Mouse (Mus musculus) left cerebral cortex, postnatal 4 days (tissue): ENCODE measurements at regions not wholly inside any gene's neighbourhood (a gene's known extent, or its start where the extent isn't known, plus 50 kb on each side); places are given as distances from the start of the nearest gene placed in this dataset.

ENCODE experiments used
- DNase-seq: peaks from one replicate; pipeline ENCODE4 v3.0.0-alpha.2; 2022
- intact Hi-C: fragments of 180-260 bp; cut with DNase I; formaldehyde crosslinking; loops from one replicate; pipeline ENCODE4 v1.15.1; 2025

- DNase-seq: no peak
- intact Hi-C loops: no loop called here
These were observed 151.8 kb downstream of the Cyp26b1 start for GRCm38 (mm10) chr6:84441721-84442480.

- intact Hi-C loops: no loop called here
- no peak for DNase-seq
These were observed 157.0 kb downstream of the Cyp26b1 start for GRCm38 (mm10) chr6:84436716-84437115.

- no peak for DNase-seq
- intact Hi-C loops: no loop called here
These were observed 159.2 kb downstream of the Cyp26b1 start for GRCm38 (mm10) chr6:84434532-84434931.

- intact Hi-C loops: no loop called here
- no peak for DNase-seq
These were observed 162.1 kb downstream of the Cyp26b1 start for GRCm38 (mm10) chr6:84431622-84431955.

GRCm38 (mm10) chr6:84430925-84431621 lies 162.6 kb downstream of the Cyp26b1 start:
- intact Hi-C loops: no loop called here
- DNase-seq: no peak

- intact Hi-C loops: no loop called here
- DNase-seq: no peak
These were observed 163.6 kb downstream of the Cyp26b1 start for GRCm38 (mm10) chr6:84430146-84430545.

- intact Hi-C loops: no loop called here
- DNase-seq: peak; percentile 24
These were observed 164.5 kb downstream of the Cyp26b1 start for GRCm38 (mm10) chr6:84429247-84429646.

- DNase-seq: no peak
- intact Hi-C loops: no loop called here
These were observed 167.0 kb downstream of the Cyp26b1 start for GRCm38 (mm10) chr6:84426691-84427090.

- DNase-seq: peak; percentile 86
- intact Hi-C loops: no loop called here
These were observed 167.9 kb downstream of the Cyp26b1 start for GRCm38 (mm10) chr6:84425823-84426222.

- no peak for DNase-seq
- intact Hi-C loops: no loop called here
These were observed 170.8 kb downstream of the Cyp26b1 start for GRCm38 (mm10) chr6:84422946-84423345.

- no peak for DNase-seq
- intact Hi-C loops: no loop called here
These were observed 174.0 kb downstream of the Cyp26b1 start for GRCm38 (mm10) chr6:84419691-84420090.

- no peak for DNase-seq
- intact Hi-C loops: no loop called here
These were observed 174.4 kb downstream of the Cyp26b1 start for GRCm38 (mm10) chr6:84419281-84419680.

- intact Hi-C loops: no loop called here
- no peak for DNase-seq
These were observed 176.6 kb downstream of the Cyp26b1 start for GRCm38 (mm10) chr6:84416992-84417636.

GRCm38 (mm10) chr6:84414400-84414799 lies 179.3 kb downstream of the Cyp26b1 start:
- intact Hi-C loops: no loop called here
- DNase-seq: peak; percentile 47

GRCm38 (mm10) chr6:84409863-84410513 lies 183.7 kb downstream of the Cyp26b1 start:
- DNase-seq: no peak
- intact Hi-C loops: loop anchor here (5.0 to 10.0 kb wide), 2 partner anchors 182 to 505 kb away; partner anchors contain the start of gene Cyp26b1

GRCm38 (mm10) chr6:84408513-84408912 lies 185.2 kb downstream of the Cyp26b1 start:
- intact Hi-C loops: loop anchor here (5.0 to 10.0 kb wide), 2 partner anchors 184 to 506 kb away; partner anchors contain the start of gene Cyp26b1
- DNase-seq: peak; percentile 30

- intact Hi-C loops: loop anchor here (5.0 to 10.0 kb wide), 2 partner anchors 185 to 507 kb away; partner anchors contain the start of gene Cyp26b1
- DNase-seq: peak; percentile 84
These were observed 185.9 kb downstream of the Cyp26b1 start for GRCm38 (mm10) chr6:84407773-84408172.

GRCm38 (mm10) chr6:84404695-84405094 lies 189.0 kb downstream of the Cyp26b1 start:
- no peak for DNase-seq
- intact Hi-C loops: loop anchor here (5.0 to 10.0 kb wide), 2 partner anchors 188 to 510 kb away; partner anchors contain the start of gene Cyp26b1

- no peak for DNase-seq
- intact Hi-C loops: loop anchor here (10.0 kb wide), 1 partner anchor 512 kb away; no protein-coding TSS in a partner anchor
These were observed 191.3 kb downstream of the Cyp26b1 start for GRCm38 (mm10) chr6:84402431-84402830.

GRCm38 (mm10) chr6:84394496-84395090 lies 199.1 kb downstream of the Cyp26b1 start:
- intact Hi-C loops: no loop called here
- no peak for DNase-seq
